8 mouse cellular contexts compared by ENCODE assay signal in genomic region chr3:54756058-54756457, GRCm38 (mm10). TPM values are rescaled to one million over a fixed set of nuclear protein-coding genes. Genes with fewer than 3 reads are reported as not detected.
A peak's percentile ranks its signal among the peaks of the same experiment; 100 is the strongest.
DNase-seq lines count a peak whose midpoint lies in the region; ATAC-seq lines count a peak whose summit lies in the region.

No protein-coding gene starts in this region.

- WGBS in heart, embryonic 11.5 days (ENCODE audit: insufficient replicate concordance) = 2% methylated on average over 11 of the region's 11 CpGs
- WGBS in liver, embryonic 16.5 days (ENCODE audit: insufficient replicate concordance) = 3% methylated on average over 11 of the region's 11 CpGs

- peak overlapping the region; percentile 69 for H3K4me3 ChIP-seq in heart, embryonic 11.5 days (ENCODE audit: low read depth, low read length)
- peak overlapping the region; percentile 53 for H3K4me3 ChIP-seq in liver, embryonic 16.5 days (ENCODE audit: low read depth, low read length)

- no peaks in the 10 kb centered on the region for H3K27me3 ChIP-seq in heart, embryonic 11.5 days (ENCODE audit: control insufficient read depth, insufficient read depth, low read length)
- H3K27me3 ChIP-seq in liver, embryonic 16.5 days (ENCODE audit: control insufficient read depth, insufficient read depth, low read depth, low read length) = peaks cover 27% of the 10 kb centered on the region

- peak overlapping the region; percentile 84 for H3K27ac ChIP-seq in heart, embryonic 11.5 days (ENCODE audit: low read depth, low read length)
- no peak overlapping the region for H3K27ac ChIP-seq in liver, embryonic 16.5 days (ENCODE audit: low read length)

- H3K4me1 ChIP-seq in heart, embryonic 11.5 days (ENCODE audit: control insufficient read depth, insufficient read depth, low read length) = 0 out of 2 replicates have a peak, but pooled peaks cover 3% of the 10 kb centered on the region
- no peaks in the 10 kb centered on the region for H3K4me1 ChIP-seq in liver, embryonic 16.5 days (ENCODE audit: control insufficient read depth, low read depth, low read length)

- ATAC-seq in heart, embryonic 11.5 days (replicated peaks; ENCODE audit: insufficient number of reproducible peaks, low FRiP score, low TSS enrichment) = peak; percentile 54; the same call in 1 of the 2 replicates
- no peak for ATAC-seq in liver, embryonic 16.5 days (ENCODE audit: low read depth)
- ATAC-seq in granulocyte monocyte progenitor cell, adult 5-6 weeks (replicated peaks; ENCODE audit: poor library complexity, severe bottlenecking) = no peak; the same call in 1 of the 2 replicates

- H3K9me3 ChIP-seq in heart, embryonic 11.5 days (replicated peaks; ENCODE audit: control insufficient read depth, low read length) = no peaks in the 10 kb centered on the region
- no peaks in the 10 kb centered on the region for H3K9me3 ChIP-seq in liver, embryonic 16.5 days (replicated peaks; ENCODE audit: control insufficient read depth, low read length)

- peaks cover 5% of the 10 kb centered on the region; the same call in 1 of the 2 replicates for H3K36me3 ChIP-seq in heart, embryonic 11.5 days (ENCODE audit: control insufficient read depth, insufficient read depth, low read length)
- no peaks in the 10 kb centered on the region for H3K36me3 ChIP-seq in liver, embryonic 16.5 days (ENCODE audit: control insufficient read depth, insufficient read depth)

- H3K4me2 ChIP-seq in heart, embryonic 11.5 days = peak overlapping the region; percentile 96
- peak overlapping the region; percentile 69 for H3K4me2 ChIP-seq in liver, embryonic 16.5 days (ENCODE audit: low read depth, low read length)

- DNase-seq in adrenal gland, adult 18-20 months (ENCODE audit: low spot score in 2 of 2) = peak; percentile 36 to 56
- DNase-seq in adrenal gland, adult 8-10 months = no peak
- DNase-seq in cerebellum, postnatal 14 days = peak; percentile 26 to 30
- peak; percentile 36 for DNase-seq in kidney, postnatal 10 days
- DNase-seq in retina, embryonic 14.5 days (ENCODE audit: low spot score) = peak; percentile 34

- peak overlapping the region; percentile 75 for H3K9ac ChIP-seq in heart, embryonic 11.5 days (ENCODE audit: low read depth, low read length)
- no peak overlapping the region for H3K9ac ChIP-seq in liver, embryonic 16.5 days (ENCODE audit: low read depth, low read length)

RNA-seq across cellular contexts. Expression of gene Smad9, which starts 0.7 kb away (rescaled TPM):
- 10 to 100 TPM in 1 of 2 experiments, 1 to 10 TPM in 1; 9.8 to 19.8 TPM for total RNA-seq in adrenal gland, adult 18-20 months (2021)
- total RNA-seq in adrenal gland, adult 8-10 months (2022) = 10 to 100 TPM; 26.9 to 55.8 (median 28.7) TPM
- 2.1 TPM in 2 replicates for polyA plus RNA-seq in heart, embryonic 11.5 days (2014; fragmentation: Nextera tagmentation; extraction: Ambion mirVana)
- polyA plus RNA-seq in liver, embryonic 16.5 days (2015; fragmentation: Nextera tagmentation; extraction: Ambion mirVana) = 0.04 and 0.05 TPM in 2 replicates
- total RNA-seq in granulocyte monocyte progenitor cell, adult 5-6 weeks (2014; fragmentation: Nextera tagmentation) = not detected in 2 replicates
- total RNA-seq in granulocyte monocyte progenitor cell, adult 5-6 weeks (2017) = not detected in 2 replicates

RNA-seq across cellular contexts. Expression of gene Alg5, which starts 20.7 kb away (rescaled TPM):
- 10 to 100 TPM; 33.6 to 43.3 TPM for total RNA-seq in adrenal gland, adult 18-20 months (2021)
- 10 to 100 TPM; 40.0 to 49.7 (median 41.0) TPM for total RNA-seq in adrenal gland, adult 8-10 months (2022)
- polyA plus RNA-seq in heart, embryonic 11.5 days (2014; fragmentation: Nextera tagmentation; extraction: Ambion mirVana) = 38.7 and 39.5 TPM in 2 replicates
- polyA plus RNA-seq in liver, embryonic 16.5 days (2015; fragmentation: Nextera tagmentation; extraction: Ambion mirVana) = 19.0 and 22.5 TPM in 2 replicates
- total RNA-seq in granulocyte monocyte progenitor cell, adult 5-6 weeks (2014; fragmentation: Nextera tagmentation) = 40.5 and 46.2 TPM in 2 replicates
- total RNA-seq in granulocyte monocyte progenitor cell, adult 5-6 weeks (2017) = 47.9 and 49.5 TPM in 2 replicates

RNA-seq across cellular contexts. Expression of gene Exosc8, which starts 20.9 kb away (rescaled TPM):
- 10 to 100 TPM; 25.7 to 34.4 TPM for total RNA-seq in adrenal gland, adult 18-20 months (2021)
- 10 to 100 TPM; 28.5 to 47.2 (median 40.2) TPM for total RNA-seq in adrenal gland, adult 8-10 months (2022)
- polyA plus RNA-seq in heart, embryonic 11.5 days (2014; fragmentation: Nextera tagmentation; extraction: Ambion mirVana) = 103 and 110 TPM in 2 replicates
- polyA plus RNA-seq in liver, embryonic 16.5 days (2015; fragmentation: Nextera tagmentation; extraction: Ambion mirVana) = 52.2 and 57.2 TPM in 2 replicates
- 145 and 200 TPM in 2 replicates for total RNA-seq in granulocyte monocyte progenitor cell, adult 5-6 weeks (2014; fragmentation: Nextera tagmentation)
- 243 and 250 TPM in 2 replicates for total RNA-seq in granulocyte monocyte progenitor cell, adult 5-6 weeks (2017)

RNA-seq across cellular contexts. Expression of gene Gm21958, which starts 41.9 kb away (rescaled TPM):
- total RNA-seq in adrenal gland, adult 18-20 months (2021) = not detected
- total RNA-seq in adrenal gland, adult 8-10 months (2022) = not detected
- polyA plus RNA-seq in heart, embryonic 11.5 days (2014; fragmentation: Nextera tagmentation; extraction: Ambion mirVana) = 0.34 TPM in 1 of 2 replicates, not detected in the other
- polyA plus RNA-seq in liver, embryonic 16.5 days (2015; fragmentation: Nextera tagmentation; extraction: Ambion mirVana) = not detected in 2 replicates
- total RNA-seq in granulocyte monocyte progenitor cell, adult 5-6 weeks (2014; fragmentation: Nextera tagmentation) = not detected in 2 replicates
- total RNA-seq in granulocyte monocyte progenitor cell, adult 5-6 weeks (2017) = not detected in 2 replicates

RNA-seq across cellular contexts. Expression of gene Rfxap, which starts 51.5 kb away (rescaled TPM):
- 10 to 100 TPM; 25.0 to 31.7 TPM for total RNA-seq in adrenal gland, adult 18-20 months (2021)
- 10 to 100 TPM; 25.4 to 38.6 (median 31.6) TPM for total RNA-seq in adrenal gland, adult 8-10 months (2022)
- polyA plus RNA-seq in heart, embryonic 11.5 days (2014; fragmentation: Nextera tagmentation; extraction: Ambion mirVana) = 30.7 and 34.3 TPM in 2 replicates
- polyA plus RNA-seq in liver, embryonic 16.5 days (2015; fragmentation: Nextera tagmentation; extraction: Ambion mirVana) = 12.4 and 12.8 TPM in 2 replicates
- 10.1 and 45.6 TPM in 2 replicates for total RNA-seq in granulocyte monocyte progenitor cell, adult 5-6 weeks (2014; fragmentation: Nextera tagmentation)
- total RNA-seq in granulocyte monocyte progenitor cell, adult 5-6 weeks (2017) = 54.7 and 56.3 TPM in 2 replicates

Comparison
In these comparisons a context has a peak if more than half of its experiments do, and no peak if none do; other contexts are left out.
1. RNA of gene Smad9, which starts 0.7 kb away (total RNA-seq): 26.9 to 55.8 TPM in adrenal gland, adult 8-10 months and 9.8 to 19.8 TPM in adrenal gland, adult 18-20 months; not detected in granulocyte monocyte progenitor cell, adult 5-6 weeks; every median in the first group is over 10 times any median in the second.